Mouse (Mus musculus): ENCODE results near the gene Gm17349. TPM values are rescaled to one million over a fixed set of nuclear protein-coding genes. Genes with fewer than 3 reads are reported as not detected.

Gene Gm17349
- polyA plus RNA-seq, 1 experiment from 2014 or later, result not detected

- no peak for DNase-seq (ENCODE audit: low spot score)
- Histone ChIP-seq H3K9ac (ENCODE audit: low read length) (peak overlapping the region; percentile 37), H3K4me3 (ENCODE audit: low read depth, low read length) (no peak overlapping the region), H3K36me3 (ENCODE audit: control insufficient read depth, insufficient read depth, low read length) (peaks cover 5% of the 10 kb centered on the region), H3K27ac (replicated peaks; ENCODE audit: low read depth, low read length) (peak overlapping the region; percentile 45; the same call in 1 of the 2 replicates), H3K9me3 (ENCODE audit: control insufficient read depth, low read length) (no peaks in the 10 kb centered on the region), H3K4me2 (ENCODE audit: low read depth, severe bottlenecking) (no peak overlapping the region), H3K27me3 (ENCODE audit: control insufficient read depth, insufficient read depth, low read length) (no peaks in the 10 kb centered on the region), H3K4me1 (ENCODE audit: control insufficient read depth, insufficient read depth, low read length) (peaks cover 19% of the 10 kb centered on the region; the same call in 1 of the 2 replicates)
- 36% methylated on average over 11 of the region's 11 CpGs for WGBS
- no peak for ATAC-seq (ENCODE audit: insufficient number of reproducible peaks, low FRiP score, low TSS enrichment, low read depth)
Measured at GRCm38 (mm10) chr15:99723515-99724291, 18.4 kb upstream of the Gm17349 start.

- ATAC-seq (ENCODE audit: insufficient number of reproducible peaks, low FRiP score, low TSS enrichment, low read depth) (no peak), DNase-seq (ENCODE audit: low spot score) (no peak)
- H3K4me2 ChIP-seq (ENCODE audit: low read depth, severe bottlenecking), result no peak overlapping the region
- H3K9me3 ChIP-seq (ENCODE audit: control insufficient read depth, low read length), result no peaks in the 10 kb centered on the region
- H3K27ac ChIP-seq (replicated peaks; ENCODE audit: low read depth, low read length), result peak overlapping the region; percentile 8; the same call in 1 of the 2 replicates
- 67% methylated on average over 10 of the region's 10 CpGs for WGBS
- H3K9ac ChIP-seq (ENCODE audit: low read length), result peak overlapping the region; percentile 37; the same call in 1 of the 2 replicates
- peaks cover 5% of the 10 kb centered on the region for H3K36me3 ChIP-seq (ENCODE audit: control insufficient read depth, insufficient read depth, low read length)
- H3K4me1 ChIP-seq (ENCODE audit: control insufficient read depth, insufficient read depth, low read length), result peaks cover 19% of the 10 kb centered on the region; the same call in 1 of the 2 replicates
- H3K4me3 ChIP-seq (ENCODE audit: low read depth, low read length), result no peak overlapping the region
- no peaks in the 10 kb centered on the region for H3K27me3 ChIP-seq (ENCODE audit: control insufficient read depth, insufficient read depth, low read length)
Measured at GRCm38 (mm10) chr15:99723120-99723514, 17.8 kb upstream of the Gm17349 start.

GRCm38 (mm10) chr15:99721921-99722743, 16.8 kb upstream of the Gm17349 start:
- H3K27ac ChIP-seq (replicated peaks; ENCODE audit: low read depth, low read length), result no peak overlapping the region
- no peak overlapping the region for H3K4me3 ChIP-seq (ENCODE audit: low read depth, low read length)
- peaks cover 19% of the 10 kb centered on the region; the same call in 1 of the 2 replicates for H3K4me1 ChIP-seq (ENCODE audit: control insufficient read depth, insufficient read depth, low read length)
- H3K36me3 ChIP-seq (ENCODE audit: control insufficient read depth, insufficient read depth, low read length), result no peaks in the 10 kb centered on the region
- H3K27me3 ChIP-seq (ENCODE audit: control insufficient read depth, insufficient read depth, low read length), result no peaks in the 10 kb centered on the region
- no peak for ATAC-seq (ENCODE audit: insufficient number of reproducible peaks, low FRiP score, low TSS enrichment, low read depth)
- WGBS, result 83% methylated on average over 25 of the region's 25 CpGs
- no peak overlapping the region for H3K9ac ChIP-seq (ENCODE audit: low read length)
- H3K4me2 ChIP-seq (ENCODE audit: low read depth, severe bottlenecking), result no peak overlapping the region
- H3K9me3 ChIP-seq (ENCODE audit: control insufficient read depth, low read length), result no peaks in the 10 kb centered on the region
- no peak for DNase-seq (ENCODE audit: low spot score)

GRCm38 (mm10) chr15:99719865-99720264, 14.6 kb upstream of the Gm17349 start:
- Histone ChIP-seq H3K4me2 (ENCODE audit: low read depth, severe bottlenecking) (no peak overlapping the region), H3K36me3 (ENCODE audit: control insufficient read depth, insufficient read depth, low read length) (no peaks in the 10 kb centered on the region), H3K27ac (replicated peaks; ENCODE audit: low read depth, low read length) (no peak overlapping the region), H3K27me3 (ENCODE audit: control insufficient read depth, insufficient read depth, low read length) (no peaks in the 10 kb centered on the region), H3K4me3 (ENCODE audit: low read depth, low read length) (no peak overlapping the region), H3K9ac (ENCODE audit: low read length) (no peak overlapping the region), H3K4me1 (ENCODE audit: control insufficient read depth, insufficient read depth, low read length) (peaks cover 16% of the 10 kb centered on the region; the same call in 1 of the 2 replicates), H3K9me3 (ENCODE audit: control insufficient read depth, low read length) (no peaks in the 10 kb centered on the region)
- no peak for DNase-seq (ENCODE audit: low spot score)
- WGBS, result 81% methylated on average over 8 of the region's 8 CpGs
- ATAC-seq (ENCODE audit: insufficient number of reproducible peaks, low FRiP score, low TSS enrichment, low read depth), result no peak

DNA sequence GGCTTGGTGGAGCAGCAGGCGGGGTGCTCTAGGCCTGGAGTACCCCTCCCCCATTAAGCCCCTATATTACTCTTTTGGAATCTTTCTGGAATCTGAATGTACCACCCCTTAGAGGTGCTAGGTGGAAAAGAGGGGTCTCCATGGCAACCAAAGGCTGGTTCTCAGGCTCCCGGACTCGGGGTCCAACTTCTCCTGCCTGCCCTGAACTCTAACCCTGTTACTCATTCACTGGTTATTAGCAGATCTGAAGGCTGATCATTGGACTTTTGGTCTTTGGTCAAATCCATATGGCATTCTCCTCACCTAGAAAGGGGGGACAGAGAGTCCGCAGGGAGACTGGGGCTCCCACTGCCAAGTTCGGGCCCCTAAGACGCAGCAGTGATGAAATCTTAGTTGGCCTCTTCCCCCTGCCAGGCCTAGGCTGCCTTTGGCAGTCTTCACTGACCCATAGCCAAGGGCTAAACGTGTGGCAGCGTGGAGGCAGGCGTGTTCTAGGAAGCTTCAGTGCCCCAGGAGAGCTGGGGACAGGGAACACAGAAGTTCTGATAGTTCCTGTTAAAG, 13.3 kb upstream of the Gm17349 start:
- Histone ChIP-seq H3K27ac (replicated peaks; ENCODE audit: low read depth, low read length) (no peak overlapping the region), H3K4me1 (ENCODE audit: control insufficient read depth, insufficient read depth, low read length) (peaks cover 5% of the 10 kb centered on the region; the same call in 1 of the 2 replicates), H3K36me3 (ENCODE audit: control insufficient read depth, insufficient read depth, low read length) (peaks cover 1% of the 10 kb centered on the region; the same call in 1 of the 2 replicates), H3K27me3 (ENCODE audit: control insufficient read depth, insufficient read depth, low read length) (no peaks in the 10 kb centered on the region), H3K9me3 (ENCODE audit: control insufficient read depth, low read length) (no peaks in the 10 kb centered on the region), H3K9ac (ENCODE audit: low read length) (no peak overlapping the region), H3K4me2 (ENCODE audit: low read depth, severe bottlenecking) (no peak overlapping the region), H3K4me3 (ENCODE audit: low read depth, low read length) (no peak overlapping the region)
- WGBS, result 88% methylated on average over 9 of the region's 9 CpGs
- DNase-seq (ENCODE audit: low spot score), result no peak
- ATAC-seq (ENCODE audit: insufficient number of reproducible peaks, low FRiP score, low TSS enrichment, low read depth), result no peak

- H3K36me3 ChIP-seq (ENCODE audit: control insufficient read depth, insufficient read depth, low read length), result peaks cover 5% of the 10 kb centered on the region; the same call in 1 of the 2 replicates
- WGBS, result 77% methylated on average over 26 of the region's 26 CpGs
- no peaks in the 10 kb centered on the region for H3K9me3 ChIP-seq (ENCODE audit: control insufficient read depth, low read length)
- no peak within 1 kb of the TSS for H3K27ac ChIP-seq (replicated peaks; ENCODE audit: low read depth, low read length)
- ATAC-seq (ENCODE audit: insufficient number of reproducible peaks, low FRiP score, low TSS enrichment, low read depth) (no peak), DNase-seq (ENCODE audit: low spot score) (no peak)
- no peaks in the 10 kb centered on the region for H3K4me1 ChIP-seq (ENCODE audit: control insufficient read depth, insufficient read depth, low read length)
- no peak within 1 kb of the TSS for H3K4me2 ChIP-seq (ENCODE audit: low read depth, severe bottlenecking)
- H3K27me3 ChIP-seq (ENCODE audit: control insufficient read depth, insufficient read depth, low read length), result no peaks in the 10 kb centered on the region
- no peak within 1 kb of the TSS for H3K9ac ChIP-seq (ENCODE audit: low read length)
- H3K4me3 ChIP-seq (ENCODE audit: low read depth, low read length), result no peak within 1 kb of the TSS
Measured at GRCm38 (mm10) chr15:99717386-99718334, 12.4 kb upstream of the Gm17349 start, which contains the start of gene Gpd1. TSS of gene Gpd1 (plus strand) at chr15:99717515.

- H3K36me3 ChIP-seq (ENCODE audit: control insufficient read depth, insufficient read depth, low read length), result peaks cover 7% of the 10 kb centered on the region; the same call in 1 of the 2 replicates
- WGBS, result 89% methylated on average over 12 of the region's 12 CpGs
- no peaks in the 10 kb centered on the region for H3K9me3 ChIP-seq (ENCODE audit: control insufficient read depth, low read length)
- ATAC-seq (ENCODE audit: insufficient number of reproducible peaks, low FRiP score, low TSS enrichment, low read depth) (no peak), DNase-seq (ENCODE audit: low spot score) (no peak)
- no peak overlapping the region for H3K9ac ChIP-seq (ENCODE audit: low read length)
- H3K27me3 ChIP-seq (ENCODE audit: control insufficient read depth, insufficient read depth, low read length), result no peaks in the 10 kb centered on the region
- no peak overlapping the region for H3K4me3 ChIP-seq (ENCODE audit: low read depth, low read length)
- no peaks in the 10 kb centered on the region for H3K4me1 ChIP-seq (ENCODE audit: control insufficient read depth, insufficient read depth, low read length)
- no peak overlapping the region for H3K4me2 ChIP-seq (ENCODE audit: low read depth, severe bottlenecking)
- H3K27ac ChIP-seq (replicated peaks; ENCODE audit: low read depth, low read length), result no peak overlapping the region
Measured at GRCm38 (mm10) chr15:99716814-99717213, 11.5 kb upstream of the Gm17349 start.
